Mouse (Mus musculus): ENCODE data around the gene Eral1. TPM values are rescaled to one million over a fixed set of nuclear protein-coding genes. Genes with fewer than 3 reads are reported as not detected.

Eral1 gene
- polyA plus RNA-seq, 1 experiment from 2014 or later, result 33.6 TPM

DNA sequence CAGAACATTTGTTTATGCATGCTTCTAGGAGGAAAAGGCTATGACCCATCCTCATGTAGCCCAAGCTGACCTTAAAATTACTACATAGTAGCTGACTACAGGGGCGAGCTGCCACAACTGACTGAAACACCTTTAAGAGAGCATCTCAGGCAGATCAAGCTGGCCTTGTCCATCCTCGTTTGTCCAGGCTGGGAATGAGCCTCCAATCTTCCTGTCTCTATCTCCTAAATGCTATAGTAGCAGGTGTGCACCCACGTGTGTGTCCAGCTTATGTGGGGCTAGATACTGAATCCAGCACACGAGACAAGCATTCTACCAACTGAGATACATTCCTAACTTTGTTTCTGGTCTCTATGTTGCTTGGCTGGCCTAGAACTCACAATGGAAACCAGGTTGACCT is 5.5 kb downstream of the Eral1 start:
- Histone ChIP-seq H3K9me3 (no peaks in the 10 kb centered on the region), H3K27ac (replicated peaks) (no peak overlapping the region), H3K9ac (replicated peaks) (no peak overlapping the region), H3K4me1 (peaks cover 8% of the 10 kb centered on the region), H3K36me3 (peaks cover 61% of the 10 kb centered on the region), H3K4me2 (replicated peaks) (no peak overlapping the region), H3K4me3 (no peak overlapping the region), H3K27me3 (no peaks in the 10 kb centered on the region)
- 84% methylated on average over 4 of the region's 4 CpGs for WGBS
- no peak for ATAC-seq (ENCODE audit: low FRiP score, low read depth)

GRCm38 (mm10) chr11:78074277-78074652 is 5.9 kb downstream of the Eral1 start:
- H3K27me3 ChIP-seq, result no peaks in the 10 kb centered on the region
- H3K4me3 ChIP-seq, result no peak overlapping the region
- H3K9me3 ChIP-seq, result no peaks in the 10 kb centered on the region
- H3K4me2 ChIP-seq (replicated peaks), result no peak overlapping the region
- H3K36me3 ChIP-seq, result peaks cover 61% of the 10 kb centered on the region
- no peak overlapping the region for H3K27ac ChIP-seq (replicated peaks)
- 80% methylated on average over 2 of the region's 2 CpGs for WGBS
- no peak for ATAC-seq (ENCODE audit: low FRiP score, low read depth)
- peaks cover 4% of the 10 kb centered on the region for H3K4me1 ChIP-seq
- H3K9ac ChIP-seq (replicated peaks), result no peak overlapping the region

DNA sequence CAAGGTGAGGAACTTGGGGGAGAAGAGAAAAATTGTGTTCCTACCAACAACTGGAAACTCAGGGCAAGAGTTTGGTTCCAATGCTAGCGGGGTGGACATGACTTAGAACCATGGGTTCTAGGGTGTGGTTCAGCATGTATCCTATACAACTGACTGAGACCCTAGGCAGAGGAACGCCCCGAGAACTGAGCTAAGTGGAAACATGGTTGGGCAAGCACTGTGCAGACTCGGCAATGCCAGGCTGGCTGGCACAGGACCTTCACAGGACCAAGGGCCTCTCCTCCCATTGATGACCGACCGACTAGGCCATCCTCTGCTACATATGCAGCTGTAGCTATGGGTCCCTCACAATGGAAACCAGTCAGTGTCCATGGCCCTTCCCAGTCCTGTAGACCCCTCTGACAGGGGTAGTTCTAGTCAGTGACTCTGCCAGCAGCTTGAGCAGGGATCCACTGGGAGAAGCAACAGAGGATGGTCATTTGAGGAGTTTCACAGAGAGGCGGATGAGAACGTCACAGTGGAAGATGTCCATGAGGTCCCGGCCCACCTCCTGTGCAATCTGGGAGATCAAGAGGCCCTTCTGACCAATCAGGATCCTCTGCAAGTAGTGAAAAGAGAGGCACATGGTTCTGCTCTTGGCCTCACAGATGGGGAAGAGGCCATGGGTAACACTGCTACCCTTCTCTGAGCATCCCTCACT is 6.5 kb downstream of the Eral1 start:
- no peaks in the 10 kb centered on the region for H3K9me3 ChIP-seq
- no peak overlapping the region for H3K27ac ChIP-seq (replicated peaks)
- no peak overlapping the region for H3K4me2 ChIP-seq (replicated peaks)
- H3K4me1 ChIP-seq, result no peaks in the 10 kb centered on the region
- 94% methylated on average over 9 of the region's 9 CpGs for WGBS
- no peak overlapping the region for H3K9ac ChIP-seq (replicated peaks)
- no peak for ATAC-seq (ENCODE audit: low FRiP score, low read depth)
- no peaks in the 10 kb centered on the region for H3K27me3 ChIP-seq
- no peak overlapping the region for H3K4me3 ChIP-seq
- peaks cover 61% of the 10 kb centered on the region for H3K36me3 ChIP-seq

GRCm38 (mm10) chr11:78072425-78073130 is 7.6 kb downstream of the Eral1 start:
- Histone ChIP-seq H3K9me3 (no peaks in the 10 kb centered on the region), H3K4me2 (replicated peaks) (no peak overlapping the region), H3K4me1 (no peaks in the 10 kb centered on the region), H3K9ac (replicated peaks) (no peak overlapping the region), H3K36me3 (peaks cover 58% of the 10 kb centered on the region), H3K4me3 (no peak overlapping the region), H3K27me3 (no peaks in the 10 kb centered on the region), H3K27ac (replicated peaks) (no peak overlapping the region)
- no peak for ATAC-seq (ENCODE audit: low FRiP score, low read depth)
- WGBS, result 26% methylated on average over 6 of the region's 6 CpGs

DNA sequence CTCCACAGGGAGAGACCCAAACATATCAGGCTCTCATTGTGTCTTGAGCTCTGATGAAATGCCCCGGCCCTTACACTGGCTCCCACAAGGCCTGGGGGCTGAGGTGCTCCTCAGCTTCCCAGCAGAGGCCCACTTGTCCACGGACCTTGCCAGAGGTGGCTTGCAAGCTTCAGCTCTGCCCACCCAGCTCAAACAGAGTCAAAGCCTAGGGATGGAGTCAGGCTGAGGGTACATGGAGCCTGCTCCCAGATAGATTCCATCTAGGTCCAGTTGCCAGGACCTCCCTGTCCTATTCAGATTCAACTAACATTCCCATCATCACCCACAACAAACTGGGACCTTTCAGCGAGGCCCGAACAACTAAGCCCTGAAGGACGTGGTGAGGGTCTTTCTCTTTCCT is 8.2 kb downstream of the Eral1 start:
- H3K27ac ChIP-seq (replicated peaks), result no peak overlapping the region

DNA sequence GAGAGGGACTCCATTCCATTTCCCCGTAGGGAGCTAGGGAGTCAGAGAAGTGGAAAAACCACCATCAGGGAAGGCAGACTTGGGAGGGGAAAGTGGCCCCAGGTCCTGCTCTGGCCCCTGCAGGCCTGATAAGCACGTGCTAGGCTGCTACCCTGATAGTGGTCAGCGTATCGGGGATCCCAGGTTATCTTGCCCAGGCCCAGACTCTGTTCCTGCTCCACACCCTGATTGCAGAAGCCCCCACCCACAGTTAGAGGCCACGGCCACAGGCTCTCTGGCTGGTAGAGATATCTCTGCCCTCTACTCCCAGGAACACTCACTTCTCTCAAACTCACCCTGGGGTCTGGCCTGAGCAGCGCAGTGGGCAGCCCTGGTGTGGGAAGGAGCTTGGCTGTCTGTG is 10.5 kb downstream of the Eral1 start:
- H3K36me3 ChIP-seq, result peaks cover 31% of the 10 kb centered on the region
- WGBS, result 87% methylated on average over 6 of the region's 6 CpGs
- no peaks in the 10 kb centered on the region for H3K27me3 ChIP-seq
- no peaks in the 10 kb centered on the region for H3K4me1 ChIP-seq
- ATAC-seq (ENCODE audit: low FRiP score, low read depth), result no peak
- no peak overlapping the region for H3K27ac ChIP-seq (replicated peaks)
- H3K4me2 ChIP-seq (replicated peaks), result no peak overlapping the region
- no peaks in the 10 kb centered on the region for H3K9me3 ChIP-seq
- no peak overlapping the region for H3K4me3 ChIP-seq
- no peak overlapping the region for H3K9ac ChIP-seq (replicated peaks)

More for the DNA sequence above, 8.2 kb downstream of the Eral1 start:
- peaks cover 53% of the 10 kb centered on the region for H3K36me3 ChIP-seq
- H3K4me3 ChIP-seq, result no peak overlapping the region
- H3K4me1 ChIP-seq, result no peaks in the 10 kb centered on the region
- WGBS, result 85% methylated on average over 5 of the region's 5 CpGs
- ATAC-seq (ENCODE audit: low FRiP score, low read depth), result no peak
- no peak overlapping the region for H3K4me2 ChIP-seq (replicated peaks)
- no peaks in the 10 kb centered on the region for H3K9me3 ChIP-seq
- H3K9ac ChIP-seq (replicated peaks), result no peak overlapping the region
- no peaks in the 10 kb centered on the region for H3K27me3 ChIP-seq

DNA sequence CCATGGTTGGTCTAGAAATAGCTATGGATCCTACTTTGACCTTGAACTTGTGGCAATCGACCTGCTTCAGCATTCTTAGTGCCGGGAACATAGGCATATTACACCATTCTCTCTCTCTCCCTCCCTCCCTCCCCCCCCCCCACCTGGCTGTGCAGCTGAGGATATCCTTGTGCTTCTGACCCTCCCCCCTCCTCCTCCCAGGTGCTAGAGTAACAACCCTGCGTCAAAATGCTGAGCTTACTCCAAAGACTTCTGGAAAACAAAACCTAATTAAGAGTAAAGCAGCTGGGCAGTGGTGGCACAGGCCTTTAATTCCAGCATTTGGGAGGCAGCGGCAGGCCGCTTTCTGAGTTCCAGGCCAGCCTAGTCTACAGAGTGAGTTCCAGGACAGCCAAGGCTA is 11.1 kb downstream of the Eral1 start:
- H3K27me3 ChIP-seq, result no peaks in the 10 kb centered on the region
- no peaks in the 10 kb centered on the region for H3K9me3 ChIP-seq
- no peaks in the 10 kb centered on the region for H3K4me1 ChIP-seq
- no peak for ATAC-seq (ENCODE audit: low FRiP score, low read depth)
- no peak overlapping the region for H3K27ac ChIP-seq (replicated peaks)
- H3K9ac ChIP-seq (replicated peaks), result no peak overlapping the region
- H3K4me3 ChIP-seq, result no peak overlapping the region
- no peak overlapping the region for H3K4me2 ChIP-seq (replicated peaks)
- WGBS, result 87% methylated on average over 5 of the region's 5 CpGs
- H3K36me3 ChIP-seq, result peaks cover 26% of the 10 kb centered on the region

DNA sequence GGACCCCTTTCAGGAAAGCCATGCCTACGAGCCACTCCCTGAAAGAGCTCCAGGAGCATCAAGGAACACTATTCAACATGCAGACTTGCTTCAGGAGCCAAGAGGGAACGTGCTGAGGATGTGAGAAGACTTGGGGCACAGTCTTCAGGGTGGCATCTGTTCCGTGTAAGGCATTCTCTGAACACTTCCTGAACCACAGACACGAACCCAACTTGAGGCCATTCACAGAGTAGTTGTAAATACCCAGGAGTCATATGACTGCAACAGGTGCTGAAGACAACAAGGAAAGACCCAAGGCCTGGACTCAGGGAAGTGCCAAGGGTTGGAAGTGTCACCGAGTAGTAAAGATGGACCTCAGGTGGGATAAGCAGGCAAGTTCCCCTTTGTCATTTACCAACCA is 12.6 kb downstream of the Eral1 start:
- Histone ChIP-seq H3K27me3 (no peaks in the 10 kb centered on the region), H3K4me2 (replicated peaks) (no peak overlapping the region), H3K9me3 (no peaks in the 10 kb centered on the region), H3K9ac (replicated peaks) (no peak overlapping the region), H3K27ac (replicated peaks) (no peak overlapping the region), H3K36me3 (peaks cover 11% of the 10 kb centered on the region; the same call in 1 of the 2 replicates), H3K4me1 (no peaks in the 10 kb centered on the region), H3K4me3 (no peak overlapping the region)
- no peak for ATAC-seq (ENCODE audit: low FRiP score, low read depth)
- 79% methylated on average over 5 of the region's 5 CpGs for WGBS

DNA sequence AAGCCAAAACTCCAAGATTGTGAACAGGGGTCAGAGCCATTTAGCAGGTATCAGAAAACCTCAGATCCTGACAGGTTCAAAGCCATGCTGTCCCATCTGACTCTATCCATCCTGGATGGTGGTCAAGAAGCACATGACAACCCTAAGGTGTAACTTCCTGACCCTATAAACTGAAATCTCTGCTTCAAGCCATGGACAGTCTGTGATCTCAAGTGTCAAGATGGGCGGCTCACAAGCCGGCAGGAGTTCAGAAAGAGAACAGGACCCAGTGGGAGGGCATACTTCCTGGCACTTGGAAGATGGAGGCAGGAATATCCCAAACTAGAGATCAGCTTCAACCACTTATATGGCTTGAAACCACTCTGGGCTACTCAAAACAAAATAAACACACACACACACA is 13.5 kb downstream of the Eral1 start:
- Histone ChIP-seq H3K4me2 (replicated peaks) (no peak overlapping the region), H3K9ac (replicated peaks) (no peak overlapping the region), H3K4me1 (0 out of 2 replicates have a peak, but pooled peaks cover 4% of the 10 kb centered on the region), H3K27me3 (no peaks in the 10 kb centered on the region), H3K36me3 (peaks cover 3% of the 10 kb centered on the region; the same call in 1 of the 2 replicates), H3K27ac (replicated peaks) (no peak overlapping the region), H3K4me3 (no peak overlapping the region), H3K9me3 (no peaks in the 10 kb centered on the region)
- no peak for ATAC-seq (ENCODE audit: low FRiP score, low read depth)
- 65% methylated on average over 2 of the region's 2 CpGs for WGBS

- Histone ChIP-seq H3K9me3 (no peaks in the 10 kb centered on the region), H3K4me2 (replicated peaks) (no peak overlapping the region), H3K36me3 (no peaks in the 10 kb centered on the region), H3K4me1 (0 out of 2 replicates have a peak, but pooled peaks cover 4% of the 10 kb centered on the region), H3K4me3 (no peak overlapping the region), H3K9ac (replicated peaks) (no peak overlapping the region), H3K27ac (replicated peaks) (no peak overlapping the region), H3K27me3 (no peaks in the 10 kb centered on the region)
- 47% methylated on average over 2 of the region's 2 CpGs for WGBS
- ATAC-seq (ENCODE audit: low FRiP score, low read depth), result no peak
Measured at GRCm38 (mm10) chr11:78065906-78066305, 14.3 kb downstream of the Eral1 start.

- no peaks in the 10 kb centered on the region for H3K27me3 ChIP-seq
- no peak for ATAC-seq (ENCODE audit: low FRiP score, low read depth)
- 0 out of 2 replicates have a peak, but pooled peaks cover 4% of the 10 kb centered on the region for H3K4me1 ChIP-seq
- no peak overlapping the region for H3K4me2 ChIP-seq (replicated peaks)
- no peak overlapping the region for H3K27ac ChIP-seq (replicated peaks)
- H3K36me3 ChIP-seq, result peaks cover 26% of the 10 kb centered on the region
- H3K4me3 ChIP-seq, result no peak overlapping the region
- no peaks in the 10 kb centered on the region for H3K9me3 ChIP-seq
- WGBS, result 84% methylated on average over 1 of the region's 1 CpGs
- H3K9ac ChIP-seq (replicated peaks), result no peak overlapping the region
Measured at GRCm38 (mm10) chr11:78062563-78062962, 17.6 kb downstream of the Eral1 start.

GRCm38 (mm10) chr11:78059833-78060757 is 20.1 kb downstream of the Eral1 start:
- ATAC-seq (ENCODE audit: low FRiP score, low read depth), result no peak
- no peaks in the 10 kb centered on the region for H3K9me3 ChIP-seq
- peaks cover 47% of the 10 kb centered on the region for H3K36me3 ChIP-seq
- no peak overlapping the region for H3K9ac ChIP-seq (replicated peaks)
- no peak overlapping the region for H3K27ac ChIP-seq (replicated peaks)
- H3K4me1 ChIP-seq, result 0 out of 2 replicates have a peak, but pooled peaks cover 4% of the 10 kb centered on the region
- H3K27me3 ChIP-seq, result no peaks in the 10 kb centered on the region
- no peak overlapping the region for H3K4me3 ChIP-seq
- H3K4me2 ChIP-seq (replicated peaks), result no peak overlapping the region
- WGBS, result 65% methylated on average over 9 of the region's 9 CpGs

Measured in midbrain, embryonic 12.5 days (tissue).